Mouse (Mus musculus) lung, embryonic 14.5 days (tissue): ENCODE results near the gene Plekhm3. TPM values are rescaled to one million over a fixed set of nuclear protein-coding genes. Genes with fewer than 3 reads are reported as not detected.

Experiments
- ATAC-seq: fragments of 200-750 bp; cut with Nextera tagmentation; 2 replicates; pipeline ENCODE4 v1.8.0; 2017; ENCODE audit warnings: mild to moderate bottlenecking, moderate TSS enrichment, moderate library complexity; ENCODE audit not compliant: insufficient read depth
- DNase-seq: peaks from one replicate; pipeline ENCODE4 v3.0.0-alpha.2; 2015
- H3K27ac ChIP-seq: fragments of 300-500 bp; sonication (generic); 2 replicates; pipeline ENCODE4 v1.5.1; 2014; ENCODE audit warnings: low read depth, mild to moderate bottlenecking, moderate library complexity
- H3K27me3 ChIP-seq: fragments of 300-500 bp; sonication (generic); 2 replicates; pipeline ENCODE4 v1.6.1; 2014; ENCODE audit warnings: low read length, control low read depth; ENCODE audit not compliant: insufficient read depth
- H3K36me3 ChIP-seq: fragments of 300-500 bp; sonication (generic); 2 replicates; pipeline ENCODE4 v1.6.1; 2014; ENCODE audit warnings: control low read depth; ENCODE audit not compliant: insufficient read depth
- H3K4me1 ChIP-seq: fragments of 300-500 bp; sonication (generic); 2 replicates; pipeline ENCODE4 v1.6.1; 2014; ENCODE audit warnings: antibody characterized with exemption, control low read depth; ENCODE audit not compliant: insufficient read depth
- H3K4me2 ChIP-seq: fragments of 300-500 bp; sonication (generic); 2 replicates; pipeline ENCODE4 v1.6.1; 2014; ENCODE audit warnings: mild to moderate bottlenecking
- H3K4me3 ChIP-seq: fragments of 300-500 bp; sonication (generic); 2 replicates; pipeline ENCODE4 v1.5.1; 2014; ENCODE audit warnings: low read depth, low read length
- H3K9ac ChIP-seq: fragments of 300-500 bp; sonication (generic); 2 replicates; pipeline ENCODE4 v1.6.1; 2014
- H3K9me3 ChIP-seq: fragments of 300-500 bp; sonication (generic); 2 replicates; pipeline ENCODE4 v1.6.1; 2016; ENCODE audit warnings: low read depth, low read length, control low read depth
- CTCF ChIP-seq: IDR thresholded peaks from 2 replicates; pipeline ENCODE4 v1.5.1; 2016; ENCODE audit warnings: antibody characterized with exemption, low read depth
- WGBS: fragments of 180-500 bp; shearing (Covaris S2); extraction: QIAGEN DNeasy Blood & Tissue Kit; methylation state at CpG from one replicate; pipeline ENCODE4 v1.1.7; 2014; 5-methylcytosine and 5-hydroxymethylcytosine counted together
- polyA plus RNA-seq: library from polyadenylated mRNA; unstranded; fragments of >200 nt; fragmentation: Nextera tagmentation; extraction: Ambion mirVana; gene quantifications from 2 replicates; pipeline ENCODE4 v1.2.1, GENCODE M21; 2014

Gene Plekhm3
- polyA plus RNA-seq, 1 experiment from 2014 or later, result 8.1 TPM

GRCm38 (mm10) chr1:64876276-64876675, 80.3 kb downstream of the Plekhm3 start:
- ATAC-seq (no peak), DNase-seq (peak; percentile 46)
- no peak for TF ChIP-seq CTCF
- 64% methylated on average over 3 of the region's 3 CpGs for WGBS
- Histone ChIP-seq H3K4me3 (no peak overlapping the region), H3K27ac (0 out of 2 replicates have a peak overlapping the region, but pooled peaks have one; percentile 30), H3K4me1 (peaks cover 10% of the 10 kb centered on the region), H3K9ac (no peak overlapping the region), H3K9me3 (no peaks in the 10 kb centered on the region), H3K27me3 (no peaks in the 10 kb centered on the region), H3K4me2 (no peak overlapping the region), H3K36me3 (no peaks in the 10 kb centered on the region)

- TF ChIP-seq CTCF, result no peak
- Histone ChIP-seq H3K27ac (0 out of 2 replicates have a peak overlapping the region, but pooled peaks have one; percentile 30), H3K9me3 (no peaks in the 10 kb centered on the region), H3K4me2 (no peak overlapping the region), H3K9ac (no peak overlapping the region), H3K27me3 (no peaks in the 10 kb centered on the region), H3K4me1 (peaks cover 10% of the 10 kb centered on the region), H3K36me3 (no peaks in the 10 kb centered on the region), H3K4me3 (no peak overlapping the region)
- no peak for ATAC-seq
- DNase-seq, result no peak
- WGBS, result 66% methylated on average over 5 of the region's 5 CpGs
Measured at GRCm38 (mm10) chr1:64875712-64876111, 80.9 kb downstream of the Plekhm3 start.

GRCm38 (mm10) chr1:64875156-64875555, 81.5 kb downstream of the Plekhm3 start:
- ATAC-seq (no peak), DNase-seq (no peak)
- Histone ChIP-seq H3K4me2 (no peak overlapping the region), H3K9ac (no peak overlapping the region), H3K9me3 (no peaks in the 10 kb centered on the region), H3K27ac (no peak overlapping the region), H3K27me3 (no peaks in the 10 kb centered on the region), H3K4me1 (peaks cover 10% of the 10 kb centered on the region), H3K4me3 (no peak overlapping the region), H3K36me3 (no peaks in the 10 kb centered on the region)
- TF ChIP-seq CTCF, result no peak
- 85% methylated on average over 1 of the region's 1 CpGs for WGBS

GRCm38 (mm10) chr1:64871956-64872355, 84.7 kb downstream of the Plekhm3 start:
- Histone ChIP-seq H3K27me3 (no peaks in the 10 kb centered on the region), H3K27ac (no peak overlapping the region), H3K4me1 (no peaks in the 10 kb centered on the region), H3K4me2 (no peak overlapping the region), H3K9ac (no peak overlapping the region), H3K4me3 (no peak overlapping the region), H3K9me3 (no peaks in the 10 kb centered on the region), H3K36me3 (no peaks in the 10 kb centered on the region)
- WGBS, result 84% methylated on average over 5 of the region's 5 CpGs
- ATAC-seq (no peak), DNase-seq (no peak)
- TF ChIP-seq CTCF, result no peak

- no peak overlapping the region for H3K27ac ChIP-seq
- H3K9ac ChIP-seq, result no peak overlapping the region
Measured at GRCm38 (mm10) chr1:64867684-64868083, 88.9 kb downstream of the Plekhm3 start.

GRCm38 (mm10) chr1:64866140-64866539, 90.5 kb downstream of the Plekhm3 start:
- DNase-seq (no peak), ATAC-seq (no peak)
- Histone ChIP-seq H3K9ac (no peak overlapping the region), H3K27ac (no peak overlapping the region), H3K4me2 (no peak overlapping the region), H3K4me3 (no peak overlapping the region), H3K27me3 (no peaks in the 10 kb centered on the region), H3K36me3 (no peaks in the 10 kb centered on the region), H3K9me3 (no peaks in the 10 kb centered on the region), H3K4me1 (no peaks in the 10 kb centered on the region)
- 68% methylated on average over 1 of the region's 1 CpGs for WGBS
- TF ChIP-seq CTCF, result no peak

More at GRCm38 (mm10) chr1:64867684-64868083, 88.9 kb downstream of the Plekhm3 start:
- no peak overlapping the region for H3K4me2 ChIP-seq
- no peak overlapping the region for H3K4me3 ChIP-seq
- 52% methylated on average over 4 of the region's 4 CpGs for WGBS
- H3K9me3 ChIP-seq, result no peaks in the 10 kb centered on the region
- H3K4me1 ChIP-seq, result no peaks in the 10 kb centered on the region
- TF ChIP-seq CTCF, result no peak
- no peaks in the 10 kb centered on the region for H3K36me3 ChIP-seq
- ATAC-seq (no peak), DNase-seq (no peak)
- H3K27me3 ChIP-seq, result no peaks in the 10 kb centered on the region

GRCm38 (mm10) chr1:64860235-64860920, 96.2 kb downstream of the Plekhm3 start:
- no peak for ATAC-seq
- H3K36me3 ChIP-seq, result no peaks in the 10 kb centered on the region
- H3K4me2 ChIP-seq, result no peak overlapping the region
- H3K4me1 ChIP-seq, result no peaks in the 10 kb centered on the region
- no peak overlapping the region for H3K9ac ChIP-seq
- TF ChIP-seq CTCF, result no peak
- no peaks in the 10 kb centered on the region for H3K9me3 ChIP-seq
- DNase-seq, result no peak
- H3K27ac ChIP-seq, result peak overlapping the region; percentile 4; the same call in 1 of the 2 replicates
- no peak overlapping the region for H3K4me3 ChIP-seq
- no peaks in the 10 kb centered on the region for H3K27me3 ChIP-seq
- WGBS, result 72% methylated on average over 11 of the region's 11 CpGs
